Mouse (Mus musculus): ENCODE data around the gene 1700074P13Rik. TPM values are rescaled to one million over a fixed set of nuclear protein-coding genes. Genes with fewer than 3 reads are reported as not detected.
"Not testable (repeated sequence)": the region's sequence is repeated elsewhere in the genome, so short reads cannot be mapped to it uniquely, and the experiment has no call there.

Gene 1700074P13Rik
- polyA plus RNA-seq (2016; fragmentation: Nextera tagmentation; extraction: Ambion mirVana): not detected in 2 replicates

DNA sequence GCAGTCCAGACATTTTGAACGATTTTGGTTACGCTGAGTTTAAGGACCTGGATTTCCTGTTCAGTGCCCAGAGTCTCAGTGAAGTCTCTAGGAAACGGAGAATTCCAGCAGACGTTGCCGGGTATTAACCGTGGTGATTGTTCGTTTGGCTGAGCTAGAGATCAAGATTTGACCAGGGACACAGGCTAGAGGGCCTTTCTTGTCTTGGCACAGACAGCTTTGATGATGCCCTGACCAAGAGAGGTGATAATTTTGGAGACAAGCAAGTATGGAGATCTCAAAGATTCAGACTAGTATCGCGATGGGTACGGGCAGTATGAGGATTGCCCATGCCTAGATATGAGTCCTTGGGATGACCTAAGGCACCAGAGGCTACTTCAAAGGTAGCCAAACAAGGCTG lies at the start of gene 1700074P13Rik:
1700074P13Rik (minus strand) TSS at position 101 of the 400 bp plus-strand sequence.
- Histone ChIP-seq H3K9me3 (no peaks in the 10 kb centered on the region), H3K27ac (no peak within 1 kb of the TSS), H3K4me1 (no peaks in the 10 kb centered on the region), H3K27me3 (ENCODE audit: insufficient read depth, poor library complexity, severe bottlenecking) (no peaks in the 10 kb centered on the region), H3K36me3 (no peaks in the 10 kb centered on the region), H3K4me3 (no peak within 1 kb of the TSS)
- 90% methylated on average over 10 of the region's 10 CpGs for WGBS
- no peak for DNase-seq (ENCODE audit: low spot score)

DNA sequence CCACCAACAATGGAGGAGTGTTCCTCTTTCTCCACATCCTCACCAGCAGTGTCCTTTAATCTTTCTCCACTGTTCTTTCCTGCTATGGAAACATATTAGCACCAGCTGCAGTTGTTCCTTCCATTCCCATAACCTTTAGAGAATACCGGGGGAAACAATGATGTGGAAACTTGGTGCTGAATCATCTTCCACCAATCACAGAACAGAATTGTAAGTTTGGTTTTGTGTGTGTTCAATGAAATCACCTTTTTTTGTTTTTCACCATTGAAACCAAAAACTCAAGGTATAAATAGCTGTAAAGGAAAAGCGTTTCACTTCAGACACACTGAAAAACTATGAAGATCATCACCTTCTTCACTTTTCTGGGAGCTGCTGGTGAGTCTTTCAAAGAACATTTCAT lies 24.1 kb upstream of the 1700074P13Rik start, which contains the start of gene 1810009J06Rik:
1810009J06Rik (plus strand) TSS at position 301 of the 400 bp plus-strand sequence.
- H3K4me1 ChIP-seq; H3K4me3 ChIP-seq; DNase-seq (ENCODE audit: low spot score); H3K9me3 ChIP-seq; H3K27ac ChIP-seq; H3K27me3 ChIP-seq (ENCODE audit: insufficient read depth, poor library complexity, severe bottlenecking); H3K36me3 ChIP-seq: not testable (repeated sequence)
- WGBS: 80% methylated on average over 2 of the region's 2 CpGs

DNA sequence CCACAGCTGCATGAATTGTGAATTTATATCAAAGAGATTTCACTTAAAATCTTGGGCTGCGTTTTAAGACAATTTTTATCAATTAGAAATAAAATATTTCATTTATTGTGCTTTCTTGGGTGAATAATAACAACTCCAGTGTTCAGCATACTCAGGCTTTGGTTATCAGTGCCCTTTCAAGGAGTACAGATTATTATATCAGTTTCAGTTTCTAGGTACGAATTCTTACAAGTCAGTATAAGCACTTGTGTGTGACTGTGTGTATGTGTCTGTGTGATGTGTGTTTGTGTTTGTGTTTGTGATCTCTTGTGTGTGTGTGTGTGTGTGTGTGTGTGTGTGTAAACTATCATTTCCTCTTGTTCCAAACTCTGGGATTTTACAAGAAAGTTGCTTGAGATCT lies 13.4 kb upstream of the 1700074P13Rik start:
- no peaks in the 10 kb centered on the region for H3K4me1 ChIP-seq
- 48% methylated on average over 2 of the region's 2 CpGs for WGBS

DNA sequence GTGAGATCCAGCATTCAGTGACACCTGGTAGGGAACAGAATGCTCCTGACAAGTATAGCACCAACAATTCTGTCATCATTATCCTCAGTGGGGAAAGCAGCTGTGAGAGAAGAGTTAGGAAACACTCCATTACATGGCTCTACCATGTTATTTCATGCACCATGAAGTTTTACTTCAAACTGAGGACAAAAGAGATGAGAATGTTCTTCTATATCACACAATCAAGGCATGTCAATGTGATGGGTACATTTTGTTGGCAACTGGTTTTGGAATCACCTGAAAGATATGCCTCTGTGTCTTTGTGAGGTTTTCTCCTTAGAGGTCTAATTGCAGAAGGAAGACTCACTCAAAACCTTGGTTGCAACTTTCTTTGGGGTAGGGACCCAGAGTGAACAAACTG lies 11.4 kb upstream of the 1700074P13Rik start, which contains the start of gene Gm4744:
Gm4744 (minus strand) TSS at position 101 of the 400 bp plus-strand sequence.
- DNase-seq (ENCODE audit: low spot score): no peak
- Histone ChIP-seq H3K9me3 (no peaks in the 10 kb centered on the region), H3K27ac (no peak within 1 kb of the TSS), H3K36me3 (no peaks in the 10 kb centered on the region), H3K4me3 (no peak within 1 kb of the TSS), H3K4me1 (no peaks in the 10 kb centered on the region), H3K27me3 (ENCODE audit: insufficient read depth, poor library complexity, severe bottlenecking) (no peaks in the 10 kb centered on the region)

More for the DNA sequence above, 13.4 kb upstream of the 1700074P13Rik start:
- no peaks in the 10 kb centered on the region for H3K9me3 ChIP-seq
- DNase-seq (ENCODE audit: low spot score): no peak
- H3K36me3 ChIP-seq: no peaks in the 10 kb centered on the region
- H3K4me3 ChIP-seq: no peak overlapping the region
- H3K27ac ChIP-seq: no peak overlapping the region
- H3K27me3 ChIP-seq (ENCODE audit: insufficient read depth, poor library complexity, severe bottlenecking): no peaks in the 10 kb centered on the region

DNA sequence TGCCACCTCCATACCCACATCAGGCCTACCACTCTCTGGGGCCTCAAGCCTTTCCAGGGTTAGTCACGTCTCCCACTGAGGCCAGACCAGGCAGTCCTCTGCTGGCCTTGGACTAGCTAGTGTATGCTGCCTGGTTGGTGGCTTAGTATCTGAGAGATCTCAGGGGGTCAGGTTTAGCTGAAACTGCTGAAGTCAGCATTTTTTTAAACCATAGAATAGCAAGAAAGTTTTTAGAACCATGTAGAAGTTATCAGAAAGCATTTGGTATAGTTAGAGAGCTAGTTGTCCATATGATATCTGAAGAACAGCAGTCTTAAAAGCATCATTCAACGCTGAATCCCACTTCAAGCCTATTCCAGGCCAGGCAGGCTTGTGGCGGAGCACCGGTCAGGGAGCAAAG lies 20.4 kb downstream of the 1700074P13Rik start:
- H3K4me3 ChIP-seq: no peak overlapping the region
- WGBS: 81% methylated on average over 4 of the region's 4 CpGs
- H3K27me3 ChIP-seq (ENCODE audit: insufficient read depth, poor library complexity, severe bottlenecking): no peaks in the 10 kb centered on the region
- DNase-seq (ENCODE audit: low spot score): no peak
- H3K27ac ChIP-seq: no peak overlapping the region
- H3K4me1 ChIP-seq: no peaks in the 10 kb centered on the region
- no peaks in the 10 kb centered on the region for H3K36me3 ChIP-seq
- H3K9me3 ChIP-seq: no peaks in the 10 kb centered on the region

DNA sequence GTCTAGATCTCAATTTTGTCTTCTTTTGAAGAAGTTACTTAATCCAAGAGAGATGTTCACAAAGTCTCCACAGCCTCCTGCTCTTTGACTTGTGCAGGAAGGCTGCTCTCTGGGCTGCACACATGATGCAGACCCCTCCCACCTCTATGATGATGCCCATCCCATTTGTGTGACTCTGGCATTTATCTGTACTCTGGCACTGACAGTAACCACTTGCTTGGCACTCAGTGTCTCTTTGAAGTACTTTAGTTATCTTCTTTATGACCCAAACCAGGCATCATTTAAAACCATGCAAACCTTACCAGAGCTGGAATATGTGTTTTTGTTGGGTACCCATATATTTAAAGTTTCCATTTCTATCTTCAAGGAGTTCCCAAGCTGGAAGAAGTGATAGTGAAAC lies 40.1 kb downstream of the 1700074P13Rik start, which contains the start of gene Prss58:
Prss58 (minus strand) TSS at position 101 of the 400 bp plus-strand sequence.
- DNase-seq (ENCODE audit: low spot score): no peak
- H3K4me1 ChIP-seq: no peaks in the 10 kb centered on the region
- H3K9me3 ChIP-seq: no peaks in the 10 kb centered on the region
- no peak within 1 kb of the TSS for H3K4me3 ChIP-seq
- no peak within 1 kb of the TSS for H3K27ac ChIP-seq
- no peaks in the 10 kb centered on the region for H3K36me3 ChIP-seq
- no peaks in the 10 kb centered on the region for H3K27me3 ChIP-seq (ENCODE audit: insufficient read depth, poor library complexity, severe bottlenecking)

- DNase-seq (ENCODE audit: low spot score): no peak
- no peaks in the 10 kb centered on the region for H3K36me3 ChIP-seq
- no peak overlapping the region for H3K4me3 ChIP-seq
- H3K27ac ChIP-seq: no peak overlapping the region
- no peaks in the 10 kb centered on the region for H3K27me3 ChIP-seq (ENCODE audit: insufficient read depth, poor library complexity, severe bottlenecking)
- 83% methylated on average over 1 of the region's 1 CpGs for WGBS
- no peaks in the 10 kb centered on the region for H3K9me3 ChIP-seq
- H3K4me1 ChIP-seq: no peaks in the 10 kb centered on the region
These were observed 45.6 kb downstream of the 1700074P13Rik start for GRCm38 (mm10) chr6:40894716-40895115.

DNA sequence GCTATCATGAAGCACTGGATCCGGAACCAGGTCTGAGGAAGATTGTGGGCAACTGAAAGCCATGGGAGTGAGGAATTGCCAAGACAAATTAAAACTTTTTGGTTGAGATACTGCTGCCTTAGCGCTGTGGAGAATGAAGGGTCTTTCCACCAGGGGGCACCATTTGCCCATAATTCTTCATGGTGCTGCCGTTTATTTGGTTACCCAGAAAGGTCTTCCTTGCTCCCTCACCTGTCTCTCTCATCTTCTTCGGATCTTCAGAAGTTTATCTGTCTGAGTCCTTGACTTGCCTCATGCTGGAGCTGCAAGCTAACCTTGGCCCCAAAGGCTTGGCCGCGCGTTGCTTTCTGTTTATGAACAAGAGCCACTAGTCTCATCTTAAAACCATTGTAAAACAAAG lies 46.8 kb downstream of the 1700074P13Rik start:
- no peaks in the 10 kb centered on the region for H3K27me3 ChIP-seq (ENCODE audit: insufficient read depth, poor library complexity, severe bottlenecking)
- no peaks in the 10 kb centered on the region for H3K4me1 ChIP-seq
- no peak overlapping the region for H3K4me3 ChIP-seq
- no peak overlapping the region for H3K27ac ChIP-seq
- no peak for DNase-seq (ENCODE audit: low spot score)
- H3K36me3 ChIP-seq: no peaks in the 10 kb centered on the region
- 35% methylated on average over 7 of the region's 7 CpGs for WGBS
- no peaks in the 10 kb centered on the region for H3K9me3 ChIP-seq

- Histone ChIP-seq H3K4me1 (no peaks in the 10 kb centered on the region), H3K27me3 (ENCODE audit: insufficient read depth, poor library complexity, severe bottlenecking) (no peaks in the 10 kb centered on the region), H3K4me3 (no peak overlapping the region), H3K36me3 (no peaks in the 10 kb centered on the region), H3K27ac (no peak overlapping the region), H3K9me3 (no peaks in the 10 kb centered on the region)
- 71% methylated on average over 4 of the region's 4 CpGs for WGBS
- no peak for DNase-seq (ENCODE audit: low spot score)
These were observed 48.6 kb downstream of the 1700074P13Rik start for GRCm38 (mm10) chr6:40891754-40892153.

DNA sequence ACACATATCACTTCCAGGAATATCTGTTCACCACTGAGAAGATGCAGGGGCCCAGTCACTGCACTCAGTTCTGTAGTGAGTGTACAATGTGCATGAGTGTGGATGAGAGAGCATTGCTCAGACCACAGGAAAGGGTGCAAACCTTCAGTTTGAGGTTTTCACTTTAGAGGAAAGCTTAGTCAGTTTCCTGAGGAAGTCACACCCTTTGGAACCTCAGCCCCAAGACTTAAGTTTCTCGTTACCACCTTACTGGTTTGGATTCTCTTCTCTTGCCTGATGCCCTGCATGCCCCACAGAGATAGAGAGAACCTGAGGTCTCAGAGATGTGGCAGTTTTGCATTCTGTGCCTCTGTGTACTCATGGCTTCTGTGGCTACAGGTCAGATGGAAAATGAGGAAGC lies 49.4 kb downstream of the 1700074P13Rik start:
- Histone ChIP-seq H3K4me3 (no peak overlapping the region), H3K27me3 (ENCODE audit: insufficient read depth, poor library complexity, severe bottlenecking) (no peaks in the 10 kb centered on the region), H3K36me3 (no peaks in the 10 kb centered on the region), H3K9me3 (no peaks in the 10 kb centered on the region), H3K4me1 (no peaks in the 10 kb centered on the region), H3K27ac (no peak overlapping the region)
- DNase-seq (ENCODE audit: low spot score): no peak
- 48% methylated on average over 1 of the region's 1 CpGs for WGBS

GRCm38 (mm10) chr6:40887394-40887793 lies 53.0 kb downstream of the 1700074P13Rik start, which contains the start of gene Moxd2:
Moxd2 (minus strand) TSS chr6:40887494.
- no peak for DNase-seq (ENCODE audit: low spot score)
- H3K27me3 ChIP-seq (ENCODE audit: insufficient read depth, poor library complexity, severe bottlenecking): no peaks in the 10 kb centered on the region
- no peaks in the 10 kb centered on the region for H3K4me1 ChIP-seq
- H3K27ac ChIP-seq: no peak within 1 kb of the TSS
- no peak within 1 kb of the TSS for H3K4me3 ChIP-seq
- no peaks in the 10 kb centered on the region for H3K9me3 ChIP-seq
- WGBS: 82% methylated on average over 3 of the region's 3 CpGs
- no peaks in the 10 kb centered on the region for H3K36me3 ChIP-seq

Other genes starting within 250 kb of the 1700074P13Rik start
- gene Moxd2, start 53.1 kb downstream of the 1700074P13Rik start, polyA plus RNA-seq (2016; fragmentation: Nextera tagmentation; extraction: Ambion mirVana): not detected in 2 replicates
- gene Prss58, start 40.2 kb downstream of the 1700074P13Rik start, polyA plus RNA-seq (2016; fragmentation: Nextera tagmentation; extraction: Ambion mirVana): not detected in 2 replicates
- not detected in 2 replicates for gene Gm4744, start 11.3 kb upstream of the 1700074P13Rik start, polyA plus RNA-seq (2016; fragmentation: Nextera tagmentation; extraction: Ambion mirVana)
- gene 1810009J06Rik, start 24.2 kb upstream of the 1700074P13Rik start, polyA plus RNA-seq (2016; fragmentation: Nextera tagmentation; extraction: Ambion mirVana): 0.16 TPM in 1 of 2 replicates, not detected in the other
- gene Gm2663, start 58.9 kb upstream of the 1700074P13Rik start, polyA plus RNA-seq (2016; fragmentation: Nextera tagmentation; extraction: Ambion mirVana): not detected in 2 replicates
- gene 2210010C04Rik, start 95.0 kb upstream of the 1700074P13Rik start, polyA plus RNA-seq (2016; fragmentation: Nextera tagmentation; extraction: Ambion mirVana): not detected in 2 replicates

Measured in heart, embryonic 10.5 days (tissue).